Mouse (Mus musculus): ENCODE data around the gene Pifo.

Gene Pifo

GRCm38 (mm10) chr3:106014546-106014945 lies at the start of gene Pifo:
TSS of gene Pifo (minus strand) at chr3:106014646.
- in situ Hi-C loops (cut with MboI; ENCODE audit: low pct_unique_long_range_greater_than_20kb in 1 of 2, low sequenced_read_pairs in 2 of 2, unreplicated experiment in 1 of 2), result no loop called here

- in situ Hi-C loops (cut with MboI; ENCODE audit: low pct_unique_long_range_greater_than_20kb in 1 of 2, low sequenced_read_pairs in 2 of 2, unreplicated experiment in 1 of 2), result no loop called here
Observed at GRCm38 (mm10) chr3:106057966-106058365, 43.5 kb upstream of the Pifo start.

GRCm38 (mm10) chr3:106051896-106052295 lies 37.5 kb upstream of the Pifo start:
- in situ Hi-C loops (cut with MboI; ENCODE audit: low pct_unique_long_range_greater_than_20kb in 1 of 2, low sequenced_read_pairs in 2 of 2, unreplicated experiment in 1 of 2), result no loop called here

- in situ Hi-C loops (cut with MboI; ENCODE audit: low pct_unique_long_range_greater_than_20kb in 1 of 2, low sequenced_read_pairs in 2 of 2, unreplicated experiment in 1 of 2), result no loop called here
Observed at GRCm38 (mm10) chr3:106040306-106040705, 25.9 kb upstream of the Pifo start.

- in situ Hi-C loops (cut with MboI; ENCODE audit: low pct_unique_long_range_greater_than_20kb in 1 of 2, low sequenced_read_pairs in 2 of 2, unreplicated experiment in 1 of 2), result no loop called here
Observed at GRCm38 (mm10) chr3:106032781-106033180, 18.3 kb upstream of the Pifo start, which contains the start of gene Chil5. TSS of gene Chil5 (minus strand) at chr3:106032814.

- in situ Hi-C loops (cut with MboI; ENCODE audit: low pct_unique_long_range_greater_than_20kb in 1 of 2, low sequenced_read_pairs in 2 of 2, unreplicated experiment in 1 of 2), result no loop called here
Observed at GRCm38 (mm10) chr3:106024135-106024534, 9.7 kb upstream of the Pifo start.

- in situ Hi-C loops (cut with MboI; ENCODE audit: low pct_unique_long_range_greater_than_20kb in 1 of 2, low sequenced_read_pairs in 2 of 2, unreplicated experiment in 1 of 2), result no loop called here
Observed at GRCm38 (mm10) chr3:106021840-106022239, 7.4 kb upstream of the Pifo start.

- in situ Hi-C loops (cut with MboI; ENCODE audit: low pct_unique_long_range_greater_than_20kb in 1 of 2, low sequenced_read_pairs in 2 of 2, unreplicated experiment in 1 of 2), result loop anchor here in 1 of 2 experiments (10.0 kb wide), 1 partner anchor 61 kb away; no protein-coding TSS in a partner anchor
Observed at GRCm38 (mm10) chr3:106003360-106003759, 11.1 kb downstream of the Pifo start.

- in situ Hi-C loops (cut with MboI; ENCODE audit: low pct_unique_long_range_greater_than_20kb in 1 of 2, low sequenced_read_pairs in 2 of 2, unreplicated experiment in 1 of 2), result loop anchor here in 1 of 2 experiments (10.0 kb wide), 1 partner anchor 63 kb away; no protein-coding TSS in a partner anchor
Observed at GRCm38 (mm10) chr3:106001416-106002370, 12.8 kb downstream of the Pifo start.

- in situ Hi-C loops (cut with MboI; ENCODE audit: low pct_unique_long_range_greater_than_20kb in 1 of 2, low sequenced_read_pairs in 2 of 2, unreplicated experiment in 1 of 2), result loop anchor here in 1 of 2 experiments (10.0 kb wide), 1 partner anchor 64 kb away; no protein-coding TSS in a partner anchor
Observed at GRCm38 (mm10) chr3:106000707-106001375, 13.6 kb downstream of the Pifo start.

GRCm38 (mm10) chr3:105994730-105995129 lies 19.7 kb downstream of the Pifo start:
- in situ Hi-C loops (cut with MboI; ENCODE audit: low pct_unique_long_range_greater_than_20kb in 1 of 2, low sequenced_read_pairs in 2 of 2, unreplicated experiment in 1 of 2), result loop anchor here (10.0 to 25.0 kb wide), 2 partner anchors 443 to 450 kb away; no protein-coding TSS in a partner anchor

GRCm38 (mm10) chr3:105991653-105992283 lies 22.7 kb downstream of the Pifo start:
- in situ Hi-C loops (cut with MboI; ENCODE audit: low pct_unique_long_range_greater_than_20kb in 1 of 2, low sequenced_read_pairs in 2 of 2, unreplicated experiment in 1 of 2), result loop anchor here (10.0 to 25.0 kb wide), 2 partner anchors 446 to 453 kb away; no protein-coding TSS in a partner anchor

GRCm38 (mm10) chr3:105989611-105990010 lies 24.8 kb downstream of the Pifo start:
- in situ Hi-C loops (cut with MboI; ENCODE audit: low pct_unique_long_range_greater_than_20kb in 1 of 2, low sequenced_read_pairs in 2 of 2, unreplicated experiment in 1 of 2), result loop anchor here (10.0 to 25.0 kb wide), 2 partner anchors 448 to 455 kb away; no protein-coding TSS in a partner anchor

GRCm38 (mm10) chr3:105974174-105974573 lies 40.3 kb downstream of the Pifo start:
- in situ Hi-C loops (cut with MboI; ENCODE audit: low pct_unique_long_range_greater_than_20kb in 1 of 2, low sequenced_read_pairs in 2 of 2, unreplicated experiment in 1 of 2), result loop anchor here in 1 of 2 experiments (25.0 kb wide), 1 partner anchor 1363 kb away; the partner anchor contains the start of gene Rbm15

- in situ Hi-C loops (cut with MboI; ENCODE audit: low pct_unique_long_range_greater_than_20kb in 1 of 2, low sequenced_read_pairs in 2 of 2, unreplicated experiment in 1 of 2), result loop anchor here in 1 of 2 experiments (25.0 kb wide), 1 partner anchor 1364 kb away; the partner anchor contains the start of gene Rbm15
Observed at GRCm38 (mm10) chr3:105973411-105973810, 41.0 kb downstream of the Pifo start, which contains the start of gene Ovgp1. TSS of gene Ovgp1 (plus strand) at chr3:105973711.

GRCm38 (mm10) chr3:105971831-105972446 lies 42.5 kb downstream of the Pifo start:
- in situ Hi-C loops (cut with MboI; ENCODE audit: low pct_unique_long_range_greater_than_20kb in 1 of 2, low sequenced_read_pairs in 2 of 2, unreplicated experiment in 1 of 2), result loop anchor here in 1 of 2 experiments (25.0 kb wide), 1 partner anchor 1365 kb away; the partner anchor contains the start of gene Rbm15

GRCm38 (mm10) chr3:105960700-105961099 lies 53.7 kb downstream of the Pifo start:
- in situ Hi-C loops (cut with MboI; ENCODE audit: low pct_unique_long_range_greater_than_20kb in 1 of 2, low sequenced_read_pairs in 2 of 2, unreplicated experiment in 1 of 2), result loop anchor here in 1 of 2 experiments (25.0 kb wide), 1 partner anchor 1377 kb away; the partner anchor contains the start of gene Rbm15
